Mouse (Mus musculus) kidney, embryonic 14.5 days (tissue): ENCODE results near the gene Lst1. TPM values are rescaled to one million over a fixed set of nuclear protein-coding genes. Genes with fewer than 3 reads are reported as not detected.

Experiments used
- ATAC-seq: fragments of 200-750 bp; cut with Nextera tagmentation; 2 replicates; pipeline ENCODE4 v1.8.0; 2017; ENCODE audit warnings: moderate number of reproducible peaks, mild to moderate bottlenecking, moderate TSS enrichment, moderate library complexity; ENCODE audit not compliant: low FRiP score, low TSS enrichment
- H3K27ac ChIP-seq: fragments of 300-500 bp; sonication (generic); 2 replicates; pipeline ENCODE4 v1.5.1; 2014; ENCODE audit warnings: low read depth, mild to moderate bottlenecking, low read length, moderate library complexity, mixed read lengths
- H3K27me3 ChIP-seq: fragments of 300-500 bp; sonication (generic); 2 replicates; pipeline ENCODE4 v1.6.1; 2014; ENCODE audit warnings: mild to moderate bottlenecking, low read length; ENCODE audit not compliant: control insufficient read depth, insufficient read depth
- H3K36me3 ChIP-seq: fragments of 300-500 bp; sonication (generic); 2 replicates; pipeline ENCODE4 v1.6.1; 2014; ENCODE audit warnings: low read length, mixed read lengths; ENCODE audit not compliant: control insufficient read depth, insufficient read depth
- H3K4me1 ChIP-seq: fragments of 300-500 bp; sonication (generic); 2 replicates; pipeline ENCODE4 v1.6.1; 2014; ENCODE audit warnings: low read length, mixed read lengths; ENCODE audit not compliant: control insufficient read depth, insufficient read depth
- H3K4me2 ChIP-seq: fragments of 300-500 bp; sonication (generic); replicated peaks from 2 replicates; pipeline ENCODE4 v1.6.1; 2014; ENCODE audit warnings: low read depth, mild to moderate bottlenecking, low read length
- H3K4me3 ChIP-seq: fragments of 300-500 bp; sonication (generic); 2 replicates; pipeline ENCODE4 v1.5.1; 2014; ENCODE audit warnings: mild to moderate bottlenecking, low read length
- H3K9ac ChIP-seq: fragments of 300-500 bp; sonication (generic); 2 replicates; pipeline ENCODE4 v1.6.1; 2014; ENCODE audit warnings: low read depth, mild to moderate bottlenecking, low read length, moderate library complexity
- H3K9me3 ChIP-seq: fragments of 300-500 bp; sonication (generic); 2 replicates; pipeline ENCODE4 v1.6.1; 2016; ENCODE audit warnings: low read length; ENCODE audit not compliant: control insufficient read depth
- WGBS: fragments of 180-500 bp; shearing (Covaris S2); extraction: QIAGEN DNeasy Blood & Tissue Kit; methylation state at CpG from one replicate; pipeline ENCODE4 v1.1.7; 2014; 5-methylcytosine and 5-hydroxymethylcytosine counted together
- polyA plus RNA-seq: library from polyadenylated mRNA; unstranded; fragments of >200 nt; fragmentation: Nextera tagmentation; extraction: Ambion mirVana; gene quantifications from 2 replicates; pipeline ENCODE4 v1.2.1, GENCODE M21; 2014

The Lst1 gene
- polyA plus RNA-seq, 1 experiment from 2014 or later: 12.2 TPM

GRCm38 (mm10) chr17:35180093-35180492 lies 8.1 kb downstream of the Lst1 start:
- no peak overlapping the region for H3K9ac ChIP-seq
- H3K4me2 ChIP-seq: no peak overlapping the region
- 88% methylated on average over 5 of the region's 5 CpGs for WGBS
- no peak overlapping the region for H3K4me3 ChIP-seq
- H3K4me1 ChIP-seq: no peaks in the 10 kb centered on the region
- no peak for ATAC-seq
- no peaks in the 10 kb centered on the region for H3K9me3 ChIP-seq
- no peak overlapping the region for H3K27ac ChIP-seq
- H3K27me3 ChIP-seq: no peaks in the 10 kb centered on the region
- H3K36me3 ChIP-seq: no peaks in the 10 kb centered on the region

- Histone ChIP-seq H3K27ac (no peak overlapping the region), H3K9me3 (no peaks in the 10 kb centered on the region), H3K9ac (no peak overlapping the region), H3K4me1 (no peaks in the 10 kb centered on the region), H3K4me2 (no peak overlapping the region), H3K27me3 (no peaks in the 10 kb centered on the region), H3K36me3 (no peaks in the 10 kb centered on the region), H3K4me3 (no peak overlapping the region)
- peak; percentile 82 for ATAC-seq
- 19% methylated on average over 5 of the region's 5 CpGs for WGBS
Observed at GRCm38 (mm10) chr17:35178528-35178927, 9.7 kb downstream of the Lst1 start.

GRCm38 (mm10) chr17:35175968-35176367 lies 12.3 kb downstream of the Lst1 start, which contains the start of gene Aif1:
TSS of gene Aif1 (minus strand) at chr17:35176068.
- Histone ChIP-seq H3K4me3 (no peak within 1 kb of the TSS), H3K27me3 (no peaks in the 10 kb centered on the region), H3K27ac (no peak within 1 kb of the TSS), H3K4me2 (no peak within 1 kb of the TSS), H3K36me3 (no peaks in the 10 kb centered on the region), H3K9ac (no peak within 1 kb of the TSS), H3K9me3 (no peaks in the 10 kb centered on the region), H3K4me1 (no peaks in the 10 kb centered on the region)
- no peak for ATAC-seq
- 42% methylated on average over 2 of the region's 2 CpGs for WGBS

GRCm38 (mm10) chr17:35175382-35175781 lies 12.9 kb downstream of the Lst1 start:
- Histone ChIP-seq H3K9ac (no peak overlapping the region), H3K27ac (no peak overlapping the region), H3K4me3 (no peak overlapping the region), H3K4me2 (no peak overlapping the region), H3K36me3 (no peaks in the 10 kb centered on the region), H3K27me3 (no peaks in the 10 kb centered on the region), H3K4me1 (no peaks in the 10 kb centered on the region), H3K9me3 (no peaks in the 10 kb centered on the region)
- WGBS: 67% methylated on average over 6 of the region's 6 CpGs
- no peak for ATAC-seq

GRCm38 (mm10) chr17:35174201-35174977 lies 13.8 kb downstream of the Lst1 start:
- ATAC-seq: no peak

GRCm38 (mm10) chr17:35173329-35173728 lies 14.9 kb downstream of the Lst1 start:
- H3K27me3 ChIP-seq: no peaks in the 10 kb centered on the region
- no peaks in the 10 kb centered on the region for H3K36me3 ChIP-seq
- no peak overlapping the region for H3K27ac ChIP-seq
- no peak overlapping the region for H3K9ac ChIP-seq
- no peaks in the 10 kb centered on the region for H3K4me1 ChIP-seq
- no peak overlapping the region for H3K4me2 ChIP-seq
- H3K9me3 ChIP-seq: no peaks in the 10 kb centered on the region
- 77% methylated on average over 3 of the region's 3 CpGs for WGBS
- no peak for ATAC-seq
- no peak overlapping the region for H3K4me3 ChIP-seq

More at GRCm38 (mm10) chr17:35174201-35174977, 13.8 kb downstream of the Lst1 start:
- Histone ChIP-seq H3K27ac (no peak overlapping the region), H3K9me3 (no peaks in the 10 kb centered on the region), H3K4me3 (no peak overlapping the region), H3K4me1 (no peaks in the 10 kb centered on the region), H3K36me3 (no peaks in the 10 kb centered on the region), H3K27me3 (no peaks in the 10 kb centered on the region), H3K4me2 (no peak overlapping the region), H3K9ac (no peak overlapping the region)
- WGBS: 67% methylated on average over 8 of the region's 8 CpGs

- Histone ChIP-seq H3K27ac (no peak overlapping the region), H3K36me3 (no peaks in the 10 kb centered on the region), H3K9me3 (no peaks in the 10 kb centered on the region), H3K4me3 (no peak overlapping the region), H3K9ac (no peak overlapping the region), H3K4me2 (no peak overlapping the region), H3K4me1 (no peaks in the 10 kb centered on the region), H3K27me3 (no peaks in the 10 kb centered on the region)
- ATAC-seq: no peak
- WGBS: 72% methylated on average over 11 of the region's 11 CpGs
Observed at GRCm38 (mm10) chr17:35172445-35173234, 15.6 kb downstream of the Lst1 start.

- Histone ChIP-seq H3K4me1 (no peaks in the 10 kb centered on the region; the same call in 1 of the 2 replicates), H3K4me2 (no peak overlapping the region), H3K9me3 (no peaks in the 10 kb centered on the region), H3K9ac (no peak overlapping the region), H3K4me3 (no peak overlapping the region), H3K36me3 (no peaks in the 10 kb centered on the region), H3K27ac (no peak overlapping the region), H3K27me3 (no peaks in the 10 kb centered on the region)
- 22% methylated on average over 4 of the region's 4 CpGs for WGBS
- ATAC-seq: no peak
Observed at GRCm38 (mm10) chr17:35168541-35169207, 19.6 kb downstream of the Lst1 start.
